Mouse (Mus musculus) cerebellum, adult 8-10 months (tissue): ENCODE measurements at regions not wholly inside any gene's neighbourhood (a gene's known extent, or its start where the extent isn't known, plus 50 kb on each side); places are given as distances from the start of the nearest gene placed in this dataset.
"Not testable (repeated sequence)": the region's sequence is repeated elsewhere in the genome, so short reads cannot be mapped to it uniquely, and the experiment has no call there.

Experiments
- DNase-seq: peaks from one replicate; pipeline ENCODE4 v3.0.0; 2022

DNA sequence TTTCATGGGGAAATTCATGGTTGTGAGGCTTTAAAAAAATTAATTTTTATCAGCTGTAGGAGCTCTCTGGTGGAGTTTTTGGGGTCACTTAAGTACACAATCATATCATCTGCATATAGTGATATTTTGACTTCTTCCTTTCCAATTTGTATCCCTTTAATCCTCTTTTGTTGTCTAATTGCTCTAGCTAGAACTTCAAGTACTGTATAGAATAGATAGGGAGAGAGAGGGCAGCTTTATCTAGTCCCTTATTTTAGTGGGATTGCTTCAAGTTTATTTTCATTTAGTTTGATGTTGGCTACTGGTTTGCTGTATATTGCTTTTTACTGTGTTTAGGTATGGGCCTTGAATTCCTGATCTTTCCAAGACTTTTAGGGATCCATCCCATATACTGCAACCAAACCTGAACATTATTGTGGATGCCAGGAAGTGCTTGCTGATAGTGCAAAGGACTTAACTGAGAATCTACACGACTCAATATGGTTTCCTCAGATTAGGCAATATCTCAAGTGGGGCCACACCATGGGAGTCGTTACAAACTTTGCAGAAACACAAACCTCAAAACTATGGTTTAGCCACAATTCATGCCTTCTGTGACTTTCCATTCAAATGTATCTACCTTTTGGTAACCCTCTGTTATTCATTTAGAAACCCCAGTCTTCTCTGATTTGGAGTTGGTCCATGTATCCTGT lies 878.4 kb upstream of the Olfr1507 start:
- DNase-seq = not testable (repeated sequence)

DNA sequence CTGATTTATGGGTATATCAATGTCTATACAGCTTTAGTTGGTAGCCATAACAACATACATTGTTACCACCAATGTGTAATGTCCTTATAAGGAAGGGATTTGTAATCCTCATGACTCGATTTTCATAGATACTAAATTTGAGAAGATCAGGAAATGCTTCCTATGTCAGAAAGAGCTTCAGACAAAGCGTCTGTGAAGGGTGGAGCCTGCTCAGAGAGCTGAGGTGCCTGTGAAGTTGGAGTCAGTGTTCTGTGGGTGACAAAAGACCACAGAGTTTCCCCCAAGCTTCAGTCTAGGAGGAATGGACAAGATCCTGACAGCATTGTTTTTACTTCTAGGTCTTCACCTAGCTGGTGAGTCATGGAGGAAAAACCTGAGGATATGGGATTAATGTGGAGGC lies 874.2 kb upstream of the Olfr1507 start:
- no peak for DNase-seq

DNA sequence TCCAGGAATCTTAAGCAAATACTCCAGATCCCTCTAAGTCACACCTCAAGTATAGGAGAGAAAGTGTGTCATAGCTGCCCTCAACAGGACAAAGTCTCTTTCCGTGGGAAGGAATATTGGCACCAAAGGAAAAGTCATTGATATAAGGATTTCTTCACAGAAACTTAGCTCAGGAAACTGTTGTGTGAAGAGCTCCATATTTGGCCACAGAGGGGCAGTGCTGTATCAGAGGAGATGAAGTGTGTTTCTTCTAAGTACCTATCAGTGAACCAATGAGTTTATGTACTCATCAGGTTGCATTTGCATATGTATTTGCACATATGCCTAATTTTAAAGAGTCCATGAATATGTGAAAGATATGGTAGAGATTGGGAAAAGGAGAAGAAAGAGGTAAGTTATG lies 871.9 kb upstream of the Olfr1507 start:
- not testable (repeated sequence) for DNase-seq

DNA sequence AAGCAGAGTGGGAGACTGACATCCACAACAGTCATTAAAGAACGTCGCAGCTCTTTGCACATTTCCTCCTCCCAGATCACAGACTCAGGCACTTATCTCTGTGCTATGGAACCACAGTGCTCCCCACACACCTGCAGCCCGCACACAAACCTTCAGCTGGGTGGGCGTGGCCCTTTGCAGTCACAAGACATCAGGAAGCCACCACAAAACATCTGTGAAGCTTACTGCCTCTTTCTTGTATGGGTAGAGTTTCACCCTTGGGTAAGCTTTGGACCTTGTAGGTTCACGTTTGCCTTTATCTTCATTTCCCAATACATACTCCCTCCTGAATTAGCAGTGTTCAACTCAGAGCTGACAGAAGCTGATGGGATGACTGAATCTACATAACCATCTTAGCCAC lies 868.4 kb upstream of the Olfr1507 start:
- DNase-seq = not testable (repeated sequence)

DNA sequence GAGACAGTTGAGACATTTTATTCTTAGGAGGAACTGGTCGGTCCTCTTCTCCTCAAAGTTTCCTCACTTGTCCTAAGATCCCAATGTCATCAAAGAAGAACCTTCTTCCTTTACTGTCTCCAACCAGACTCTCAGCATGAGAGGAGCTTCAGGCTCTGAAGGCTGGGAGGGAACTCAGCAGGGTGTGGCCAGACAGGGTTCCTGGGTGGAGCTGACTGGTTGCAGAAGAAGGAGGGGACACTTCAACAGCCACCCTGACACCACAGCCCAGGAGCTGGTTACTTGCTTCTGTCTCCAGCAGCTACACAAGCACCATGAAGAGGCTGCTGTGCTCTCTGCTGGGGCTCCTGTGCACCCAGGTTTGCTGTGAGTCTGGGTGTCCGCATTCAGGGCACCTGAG lies 866.5 kb upstream of the Olfr1507 start:
- DNase-seq = not testable (repeated sequence)

DNA sequence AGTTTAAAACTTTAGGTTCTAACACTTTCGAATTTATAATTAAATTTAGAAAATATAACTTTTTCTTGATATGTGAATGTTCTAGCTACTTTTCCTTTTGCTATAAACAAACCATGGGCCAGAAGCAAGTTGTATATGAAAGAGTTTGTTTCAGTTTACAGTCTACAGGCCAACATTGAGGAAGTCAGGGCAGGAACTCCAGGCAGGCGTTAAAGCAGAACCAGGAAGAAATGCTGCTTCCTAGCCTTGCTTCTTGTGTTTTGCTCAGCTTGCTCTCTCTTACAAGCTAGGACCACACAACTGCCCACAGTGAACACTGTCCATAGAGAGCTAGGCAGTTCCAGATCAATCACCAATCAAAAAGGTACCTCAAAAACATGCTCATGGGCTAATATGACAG lies 861.9 kb upstream of the Olfr1507 start:
- not testable (repeated sequence) for DNase-seq

DNA sequence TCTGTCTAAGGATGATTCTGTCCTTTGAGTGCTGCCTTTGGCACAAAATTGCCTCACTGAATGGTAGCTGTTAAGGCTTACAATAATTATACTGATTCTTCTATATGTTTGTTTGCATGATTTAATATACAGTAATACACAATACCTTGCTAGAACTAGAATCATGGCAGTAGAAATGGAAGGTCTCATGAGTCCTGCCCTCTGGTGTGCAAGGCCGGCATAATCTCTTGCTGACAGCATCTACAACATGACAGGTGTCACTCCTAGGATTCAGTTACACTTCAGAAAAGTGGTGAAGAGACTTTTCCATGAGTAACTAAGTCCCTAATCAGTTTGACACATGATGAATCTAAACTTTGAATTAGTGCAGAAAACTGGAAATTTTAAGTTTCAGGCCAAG lies 861.2 kb upstream of the Olfr1507 start:
- DNase-seq = not testable (repeated sequence)

DNA sequence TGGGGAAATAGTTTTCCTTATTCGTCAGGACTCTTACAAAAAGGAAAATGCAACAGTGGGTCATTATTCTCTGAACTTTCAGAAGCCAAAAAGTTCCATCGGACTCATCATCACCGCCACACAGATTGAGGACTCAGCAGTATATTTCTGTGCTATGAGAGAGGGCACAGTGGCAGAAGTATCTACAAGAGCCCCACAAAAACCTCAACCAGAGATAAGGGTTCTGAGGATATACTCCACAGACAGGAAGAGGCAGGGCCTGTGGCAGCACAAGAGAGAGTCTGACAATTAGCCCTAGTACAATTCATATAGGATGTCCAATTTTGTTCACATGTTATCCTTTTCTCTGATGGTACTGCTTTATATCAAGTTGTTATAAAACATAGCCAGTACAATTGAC lies 855.9 kb upstream of the Olfr1507 start:
- not testable (repeated sequence) for DNase-seq

DNA sequence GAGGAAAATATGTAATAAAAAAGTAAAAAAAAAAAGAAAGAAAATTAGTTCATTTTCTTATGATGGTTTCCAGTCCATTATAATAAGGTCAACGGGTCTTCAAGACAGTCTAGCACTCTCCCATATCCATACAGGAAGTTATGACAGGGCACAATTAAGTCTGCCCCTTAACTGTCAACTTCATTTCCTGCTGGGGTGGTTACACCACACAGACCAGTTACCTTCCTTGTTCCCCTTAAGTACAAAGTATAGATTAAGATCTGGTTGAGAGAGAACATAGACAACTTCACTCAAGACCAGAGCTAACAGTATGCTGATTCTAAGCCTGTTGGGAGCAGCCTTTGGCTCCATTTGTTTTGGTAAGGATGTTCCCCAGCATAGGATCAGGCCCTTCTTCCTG lies 855.2 kb upstream of the Olfr1507 start:
- not testable (repeated sequence) for DNase-seq

DNA sequence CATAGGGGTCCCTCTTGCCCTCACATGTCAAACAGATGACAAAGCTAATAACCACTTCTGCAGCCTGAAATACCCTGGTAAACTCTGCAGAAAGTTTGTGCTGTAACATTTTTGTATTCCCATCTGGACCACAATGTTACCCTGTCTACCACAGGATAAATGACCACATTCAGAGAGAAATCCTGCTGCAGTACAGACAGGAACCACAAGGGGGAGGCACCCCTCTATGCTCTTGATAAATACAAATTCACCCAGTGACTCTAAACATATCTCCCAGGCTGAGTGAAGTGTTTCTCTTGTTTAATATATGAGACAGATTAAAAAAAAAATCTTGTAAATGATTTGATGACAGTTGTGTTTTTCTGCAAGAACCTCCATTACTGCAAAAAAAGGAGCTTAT lies 853.6 kb upstream of the Olfr1507 start:
- DNase-seq = not testable (repeated sequence)

DNA sequence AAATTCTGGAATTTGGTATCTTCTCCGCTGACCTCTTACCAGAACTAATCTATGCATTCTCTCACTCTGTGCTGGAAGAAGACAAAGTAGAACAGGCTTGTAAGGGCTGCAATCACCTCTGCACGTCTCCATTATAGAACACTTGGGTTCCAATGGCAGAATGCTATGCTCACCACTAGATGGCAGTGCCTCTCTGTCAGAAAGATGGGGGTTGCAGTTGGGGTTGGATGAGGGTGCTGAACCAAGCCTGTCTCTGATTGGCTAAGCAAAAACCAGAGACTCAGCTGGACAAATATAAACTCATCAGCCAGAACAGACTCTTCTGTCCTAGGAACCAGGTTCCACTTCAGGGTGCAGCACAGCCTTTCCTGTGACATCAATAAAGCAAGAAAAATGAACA lies 850.0 kb upstream of the Olfr1507 start:
- not testable (repeated sequence) for DNase-seq

DNA sequence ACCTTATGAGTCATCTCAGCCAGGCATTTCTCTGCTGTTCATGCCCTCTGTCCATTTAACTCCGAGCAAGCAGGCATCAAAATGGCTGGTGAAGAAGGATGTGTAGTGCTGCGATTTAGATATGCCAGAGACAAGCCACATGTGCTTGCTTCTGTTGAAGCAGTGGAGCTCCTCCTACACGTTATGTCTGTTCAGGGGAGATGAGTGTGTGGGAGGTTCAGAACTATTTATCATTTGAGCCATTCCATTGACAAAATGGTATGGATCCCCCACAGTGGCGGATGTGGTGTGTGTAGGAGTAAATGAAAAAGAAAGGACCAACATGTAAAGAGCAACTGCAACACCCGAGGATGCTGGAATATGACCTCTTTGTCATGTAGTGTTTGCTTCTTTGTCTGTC lies 848.3 kb upstream of the Olfr1507 start:
- not testable (repeated sequence) for DNase-seq

DNA sequence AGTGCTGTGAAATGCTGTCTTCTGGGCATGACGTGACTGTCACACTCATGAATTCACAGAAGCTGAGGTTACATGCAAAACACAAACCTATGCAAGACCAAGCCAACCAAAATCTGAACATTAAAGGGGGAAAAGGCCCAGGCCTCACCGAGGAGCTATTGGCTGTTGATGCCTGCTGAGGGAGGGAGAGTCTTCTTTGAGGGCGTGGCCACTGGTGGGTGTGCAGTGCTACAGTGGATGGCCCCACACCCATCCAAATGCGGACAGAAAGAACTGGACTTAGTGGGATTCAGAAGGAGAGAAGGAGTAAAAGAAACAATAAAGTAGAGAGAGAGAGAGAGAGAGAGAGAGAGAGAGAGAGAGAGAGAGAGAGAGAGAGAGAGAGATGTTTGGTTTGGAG lies 843.6 kb upstream of the Olfr1507 start:
- not testable (repeated sequence) for DNase-seq

DNA sequence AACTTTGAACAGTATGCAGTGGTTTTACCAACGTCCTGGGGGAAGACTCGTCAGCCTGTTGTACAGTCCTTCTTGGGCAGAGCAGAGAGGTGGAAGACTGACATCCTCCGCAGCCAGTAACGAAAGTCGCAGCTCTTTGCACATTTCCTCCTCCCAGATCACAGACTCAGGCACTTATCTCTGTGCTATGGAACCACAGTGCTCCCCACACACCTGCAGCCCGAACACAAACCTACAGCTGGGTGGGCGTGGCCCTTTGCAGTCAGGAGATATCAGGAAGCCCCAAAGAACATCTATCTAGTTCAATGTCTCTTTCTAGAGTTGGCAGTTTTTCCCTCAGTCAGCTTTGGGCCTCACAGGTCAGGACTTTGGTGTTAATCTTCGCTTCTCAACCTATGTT lies 841.9 kb upstream of the Olfr1507 start:
- DNase-seq = not testable (repeated sequence)

DNA sequence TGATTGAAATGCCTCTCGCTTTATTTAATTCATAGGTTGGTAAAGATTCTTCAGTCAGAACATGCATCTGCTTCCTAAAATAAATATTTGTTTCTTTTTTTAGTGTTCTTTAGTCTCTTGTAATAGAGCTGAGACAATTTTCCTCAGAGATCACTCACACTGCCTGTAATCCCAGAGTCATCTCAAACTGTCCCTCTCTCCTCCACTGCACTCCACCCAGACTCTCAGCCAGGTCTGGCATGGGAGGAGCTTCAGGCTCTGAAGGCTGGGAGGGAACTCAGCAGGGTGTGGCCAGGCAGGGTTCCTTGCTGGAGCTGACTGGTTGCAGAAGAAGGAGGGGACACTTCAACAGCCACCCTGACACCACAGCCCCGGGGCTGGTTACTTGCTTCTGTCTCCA lies 841.2 kb upstream of the Olfr1507 start:
- DNase-seq = not testable (repeated sequence)

DNA sequence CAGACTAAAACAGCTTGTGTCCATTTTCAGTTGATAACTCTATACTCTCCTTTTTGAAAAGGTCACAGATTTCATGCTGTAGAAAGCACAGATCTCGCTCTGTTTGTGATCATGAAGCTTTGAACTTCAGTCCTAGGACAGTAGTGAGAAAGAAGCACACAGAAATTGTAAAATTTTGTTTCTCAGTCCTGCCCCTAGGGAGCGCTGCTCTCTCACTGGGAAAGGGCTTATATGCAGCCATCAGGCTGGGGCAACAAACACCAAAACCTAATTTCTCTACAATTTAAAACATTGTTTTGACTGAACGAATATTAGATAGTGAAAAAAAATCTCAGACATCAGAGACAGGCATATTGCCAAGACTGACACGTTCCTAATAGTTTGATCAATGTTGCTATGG lies 838.9 kb upstream of the Olfr1507 start:
- DNase-seq = not testable (repeated sequence)

DNA sequence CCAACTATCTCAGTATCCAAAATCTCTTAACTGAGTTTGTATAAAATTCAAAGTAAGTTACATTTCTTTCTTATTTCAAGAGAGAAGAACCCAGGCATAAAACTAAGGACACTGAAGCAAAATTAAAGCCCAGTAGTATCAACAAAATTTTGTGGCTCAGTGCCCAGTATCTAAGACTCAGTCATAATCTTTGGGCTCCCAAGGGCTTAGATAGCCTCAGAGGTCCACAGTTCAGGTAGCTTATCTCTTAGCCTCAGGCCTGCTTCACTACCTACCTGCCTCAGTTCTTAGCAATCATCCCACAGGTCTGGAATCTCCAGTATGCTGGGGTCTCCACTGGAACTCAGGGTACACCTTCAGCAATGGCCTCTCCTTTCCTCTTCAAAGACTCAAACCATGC lies 835.6 kb upstream of the Olfr1507 start:
- DNase-seq = not testable (repeated sequence)

DNA sequence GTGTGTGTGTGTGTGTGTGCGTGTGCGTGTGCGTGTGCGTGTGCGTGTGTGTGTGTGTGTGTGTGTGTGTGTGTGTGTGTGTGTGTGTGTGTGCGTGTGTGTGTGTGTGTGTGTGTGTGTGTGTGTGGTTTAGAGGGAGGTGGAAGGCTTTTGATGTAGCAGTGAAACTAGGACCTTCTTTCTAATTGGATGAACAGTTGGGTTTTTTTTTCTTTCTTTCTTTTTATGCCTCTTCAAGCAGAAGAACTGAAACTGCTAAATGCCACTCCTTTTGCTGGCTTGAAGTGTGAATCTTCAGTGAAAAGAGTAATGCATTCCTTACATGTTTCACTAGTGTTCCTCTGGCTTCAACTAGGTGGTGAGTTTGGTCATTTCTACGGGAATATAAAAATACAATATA lies 828.8 kb upstream of the Olfr1507 start:
- DNase-seq = not testable (repeated sequence)

DNA sequence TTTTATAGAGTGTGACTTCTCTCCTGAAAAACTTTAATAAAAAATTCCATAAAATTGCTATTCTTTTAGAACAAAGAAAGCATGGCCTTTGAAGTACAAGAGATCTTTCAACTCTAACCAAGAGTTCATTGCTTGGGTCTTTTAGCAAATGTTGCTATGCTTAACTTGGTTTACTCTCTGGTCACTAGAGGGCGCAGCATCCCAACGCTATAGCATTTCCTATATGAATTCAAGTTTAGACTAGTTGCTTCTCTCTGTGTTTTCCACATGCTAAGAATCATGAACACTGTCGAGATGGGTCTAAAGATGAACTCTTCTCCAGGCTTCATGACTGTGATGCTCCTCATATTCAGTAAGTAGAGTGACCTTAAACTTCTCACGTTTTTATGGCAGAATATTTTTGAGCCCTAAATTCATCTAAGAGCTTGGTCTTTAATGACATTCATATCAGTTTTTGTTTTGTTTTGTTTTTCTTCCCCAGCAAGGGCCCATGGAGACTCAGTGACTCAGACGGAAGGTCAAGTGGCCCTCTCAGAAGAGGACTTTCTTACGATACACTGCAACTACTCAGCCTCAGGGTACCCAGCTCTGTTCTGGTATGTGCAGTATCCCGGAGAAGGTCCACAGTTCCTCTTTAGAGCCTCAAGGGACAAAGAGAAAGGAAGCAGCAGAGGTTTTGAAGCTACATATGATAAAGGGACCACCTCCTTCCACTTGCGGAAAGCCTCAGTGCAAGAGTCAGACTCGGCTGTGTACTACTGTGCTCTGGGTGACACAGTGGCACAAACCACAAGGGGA lies 823.2 kb upstream of the Olfr1507 start:
- DNase-seq = not testable (repeated sequence)

DNA sequence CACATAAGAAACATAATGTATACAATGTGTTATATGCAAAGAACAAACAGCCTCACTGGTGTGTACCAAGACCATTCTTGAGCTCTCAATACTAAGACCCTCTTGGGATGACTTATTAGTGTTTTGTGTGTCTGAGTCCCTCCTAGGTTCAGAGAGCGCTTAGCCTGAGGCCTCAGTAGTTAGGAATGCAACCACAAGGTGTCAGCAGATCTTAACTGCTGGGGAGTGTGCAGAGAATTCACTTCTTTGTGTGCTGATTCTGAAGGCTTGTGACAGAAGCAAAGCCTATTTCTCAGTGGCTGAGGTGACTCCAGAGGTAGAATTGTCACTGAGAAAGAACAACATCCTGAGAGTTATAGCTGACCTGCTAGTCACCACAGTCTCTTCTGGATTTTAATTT lies 816.9 kb upstream of the Olfr1507 start:
- not testable (repeated sequence) for DNase-seq

DNA sequence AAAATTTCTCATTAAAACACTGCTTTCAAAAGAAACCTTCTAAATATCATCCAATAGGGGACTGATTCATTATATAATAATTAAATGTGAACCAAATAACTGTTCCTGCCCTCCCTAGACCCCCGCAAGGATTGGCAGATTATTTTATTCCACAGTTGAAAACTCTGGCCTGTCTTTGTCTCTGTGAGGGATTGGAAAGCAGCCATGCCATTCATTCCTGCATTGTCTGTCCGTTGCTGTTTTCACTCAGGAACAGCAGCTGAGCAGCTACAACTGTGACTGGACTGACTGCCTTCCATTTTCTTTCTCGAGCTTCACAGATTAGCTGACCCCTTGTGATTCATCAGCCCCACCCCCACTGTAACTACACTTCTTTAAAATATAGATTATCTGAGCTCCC lies 807.6 kb upstream of the Olfr1507 start:
- DNase-seq = not testable (repeated sequence)

DNA sequence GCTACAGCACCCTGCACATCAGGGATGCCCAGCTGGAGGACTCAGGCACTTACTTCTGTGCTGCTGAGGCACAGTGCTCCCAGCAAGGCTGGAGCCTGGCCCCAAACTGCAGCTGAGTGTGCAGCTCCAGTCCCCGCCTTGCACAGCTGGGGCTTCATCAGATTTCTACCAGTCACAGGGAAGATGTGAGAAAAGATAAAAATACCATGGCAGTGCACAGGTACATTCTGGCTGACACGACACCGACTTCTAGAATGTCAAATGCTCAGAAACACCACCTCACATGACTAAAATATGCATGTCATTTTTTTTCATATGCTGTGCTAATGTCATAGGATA lies 806.9 kb upstream of the Olfr1507 start:
- not testable (repeated sequence) for DNase-seq

DNA sequence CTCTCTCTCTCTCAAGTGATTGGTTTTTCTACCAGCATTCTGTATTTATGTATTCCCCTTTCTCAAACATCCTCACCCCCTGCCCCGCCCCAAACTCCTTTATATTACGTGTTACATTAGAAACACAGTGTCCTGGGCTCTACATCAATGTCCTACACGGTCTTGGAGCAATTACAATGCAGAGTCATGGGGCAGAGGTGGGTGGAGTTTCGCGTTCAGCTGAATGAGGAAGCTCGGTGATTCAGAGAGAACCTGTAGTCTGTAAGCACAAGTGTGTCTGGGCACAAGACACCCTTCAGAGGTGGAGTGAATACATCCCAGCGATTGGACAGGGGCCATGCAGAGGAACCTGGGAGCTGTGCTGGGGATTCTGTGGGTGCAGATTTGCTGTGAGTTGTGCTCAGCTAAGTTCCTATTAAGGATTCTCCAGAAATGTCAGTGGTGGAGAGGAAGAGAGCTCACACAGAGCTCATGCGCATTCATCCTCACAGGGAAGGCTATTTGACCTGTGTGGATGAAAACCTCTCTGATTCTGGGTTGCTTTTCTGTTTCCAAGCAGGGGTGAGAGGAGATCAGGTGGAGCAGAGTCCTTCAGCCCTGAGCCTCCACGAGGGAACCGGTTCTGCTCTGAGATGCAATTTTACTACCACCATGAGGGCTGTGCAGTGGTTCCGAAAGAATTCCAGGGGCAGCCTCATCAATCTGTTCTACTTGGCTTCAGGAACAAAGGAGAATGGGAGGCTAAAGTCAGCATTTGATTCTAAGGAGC lies 806.4 kb upstream of the Olfr1507 start:
- not testable (repeated sequence) for DNase-seq

DNA sequence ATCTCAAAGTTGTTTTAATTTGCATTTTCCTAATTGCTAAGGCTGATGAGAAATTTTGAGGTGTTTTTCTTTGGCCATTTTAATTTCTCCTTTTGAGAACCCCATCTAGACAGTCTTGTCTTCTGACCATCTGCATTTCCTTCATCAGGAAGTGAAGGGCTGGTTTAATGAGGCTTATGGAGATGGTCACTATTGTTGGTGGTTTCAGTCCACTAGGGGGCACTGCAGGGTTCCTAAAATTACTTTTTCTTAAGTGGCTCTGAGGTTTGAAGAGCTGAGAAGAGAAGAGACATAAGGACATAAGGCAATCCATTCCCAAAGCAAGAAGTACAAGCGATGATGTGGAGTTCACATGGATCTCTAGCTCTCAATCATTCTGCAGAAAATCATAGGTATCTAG lies 805.6 kb upstream of the Olfr1507 start:
- DNase-seq = not testable (repeated sequence)
